Mouse (Mus musculus) c-Kit-positive CD71-positive TER-119-negative erythroid progenitor cells, embryonic 14.5 days (primary cell): ENCODE measurements around the gene Cyp3a13.
"Not testable (repeated sequence)": the region's sequence is repeated elsewhere in the genome, so short reads cannot be mapped to it uniquely, and the experiment has no call there.

ENCODE experiments used
- DNase-seq: peaks from one replicate; pipeline ENCODE4 v3.0.0-alpha.2; 2013; ENCODE audit warnings: low read depth

Cyp3a13 gene

DNA sequence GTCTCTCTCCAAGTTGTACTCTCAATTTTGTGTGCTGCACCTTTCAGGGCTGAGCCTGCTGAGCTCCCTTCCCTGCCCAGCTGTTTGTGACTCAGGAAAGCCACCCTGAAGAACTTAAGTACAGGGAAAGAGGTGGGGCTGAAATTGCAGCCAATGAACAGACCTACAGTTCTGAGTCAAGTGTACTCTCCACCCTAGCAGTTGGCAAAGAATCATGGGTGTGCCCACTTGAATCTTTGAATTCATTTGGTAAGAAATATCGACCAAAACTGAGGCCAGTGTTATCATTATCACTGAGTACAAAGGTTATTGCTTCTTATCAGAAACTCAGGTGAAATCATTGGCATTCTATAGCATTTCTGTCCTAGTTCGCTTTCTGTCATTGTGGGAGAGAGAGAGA lies at the start of gene Cyp3a13:
TSS of gene Cyp3a13 (minus strand) at position 88 of the 400 bp plus-strand sequence.
- no peak for DNase-seq

DNA sequence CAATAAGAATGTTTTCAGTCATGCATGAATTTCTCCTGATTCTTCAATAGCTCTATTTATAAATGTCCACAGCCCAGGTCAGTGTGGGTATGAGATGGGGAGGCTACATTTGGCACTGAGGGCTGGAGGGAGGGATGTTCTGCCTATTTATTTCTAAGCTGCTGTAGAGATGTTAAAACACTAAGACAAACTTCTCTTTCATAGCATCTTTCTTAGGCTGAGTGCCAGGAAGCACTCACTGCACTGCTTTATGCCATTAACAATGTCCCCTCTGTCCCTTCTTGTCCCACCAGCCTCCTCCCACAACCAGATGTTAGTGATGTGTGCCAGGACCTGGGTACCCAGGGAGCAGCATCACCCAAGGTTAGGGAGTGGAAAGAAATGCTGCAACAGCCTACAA lies 45.1 kb upstream of the Cyp3a13 start:
- no peak for DNase-seq

DNA sequence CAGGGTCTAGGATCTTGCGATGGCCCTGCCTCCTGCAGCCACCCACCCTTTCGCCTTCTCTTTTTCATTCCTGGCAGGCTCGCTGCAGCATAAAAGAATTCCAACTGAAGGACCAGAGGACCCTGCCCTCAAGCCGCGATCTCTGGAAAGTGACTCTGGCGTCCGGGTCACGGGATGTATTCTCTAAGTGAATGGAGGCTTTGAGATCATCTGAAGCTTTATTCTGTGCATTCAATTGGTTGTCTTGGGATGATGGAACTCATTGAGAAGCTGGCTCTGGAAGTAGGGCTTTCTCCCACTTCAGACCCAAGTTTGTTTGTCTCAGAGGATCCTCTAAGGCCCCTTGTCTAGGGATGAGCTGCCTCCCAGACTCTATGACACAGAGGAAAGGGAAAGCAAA lies 41.5 kb upstream of the Cyp3a13 start, which contains the start of gene Gjc3:
TSS of gene Gjc3 (minus strand) at position 154 of the 400 bp plus-strand sequence.
- no peak for DNase-seq

DNA sequence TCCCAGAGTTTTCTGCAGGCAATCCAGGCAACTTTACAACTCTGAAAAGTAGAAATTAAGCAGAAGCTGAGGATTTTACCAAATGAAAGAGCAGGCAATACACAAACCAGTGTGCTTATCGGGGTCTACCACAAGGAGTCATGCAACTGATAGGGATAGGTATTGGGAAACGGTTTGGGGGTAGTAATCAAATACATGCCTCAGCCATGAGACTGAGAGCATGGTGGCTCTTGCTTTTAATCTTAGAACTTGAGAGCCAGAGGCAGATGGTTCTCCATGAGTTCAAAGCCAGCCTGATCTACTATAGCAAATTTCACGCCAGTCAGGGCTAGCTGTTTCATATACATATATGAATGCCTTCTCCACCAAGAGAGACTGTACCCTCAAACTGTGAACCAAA lies 35.0 kb upstream of the Cyp3a13 start:
- no peak for DNase-seq

DNA sequence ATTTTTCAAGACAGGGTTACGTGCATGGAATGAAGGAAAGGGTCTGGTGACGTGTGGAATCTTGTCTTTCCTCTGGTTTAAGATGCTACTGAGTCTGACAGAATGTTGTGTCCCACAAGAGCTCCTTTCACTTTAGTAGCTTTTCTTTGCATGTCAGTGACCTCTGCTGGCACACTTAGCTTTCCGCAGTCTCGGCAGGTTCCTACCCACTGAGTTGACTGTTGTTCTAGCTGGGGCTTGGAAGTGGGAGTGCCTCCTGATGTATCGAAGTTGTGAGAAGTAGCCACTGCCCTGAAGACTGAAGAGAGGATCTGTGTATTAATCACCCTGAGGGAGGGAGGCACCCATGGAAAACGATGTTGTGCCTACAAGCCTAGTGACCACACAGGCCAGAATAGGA lies 29.8 kb upstream of the Cyp3a13 start:
- no peak for DNase-seq

DNA sequence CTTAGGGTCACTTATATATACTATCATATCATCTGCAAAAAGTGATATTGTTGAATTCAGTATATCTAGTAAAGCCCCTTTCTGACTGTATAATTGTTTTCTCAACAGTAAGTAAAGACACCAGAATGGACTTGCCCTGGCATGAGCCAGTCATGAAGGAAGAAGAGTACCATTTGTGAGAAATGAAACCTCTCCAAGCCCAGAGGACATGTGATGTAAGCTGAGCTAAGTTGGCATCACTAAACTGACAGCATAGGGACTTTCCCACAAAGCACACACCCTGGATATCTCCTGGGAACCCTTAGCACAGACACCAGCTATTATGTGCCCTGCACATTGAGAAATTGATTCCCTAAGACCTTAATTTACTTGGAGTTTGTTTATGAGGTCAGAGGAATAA lies 25.9 kb upstream of the Cyp3a13 start:
- no peak for DNase-seq

DNA sequence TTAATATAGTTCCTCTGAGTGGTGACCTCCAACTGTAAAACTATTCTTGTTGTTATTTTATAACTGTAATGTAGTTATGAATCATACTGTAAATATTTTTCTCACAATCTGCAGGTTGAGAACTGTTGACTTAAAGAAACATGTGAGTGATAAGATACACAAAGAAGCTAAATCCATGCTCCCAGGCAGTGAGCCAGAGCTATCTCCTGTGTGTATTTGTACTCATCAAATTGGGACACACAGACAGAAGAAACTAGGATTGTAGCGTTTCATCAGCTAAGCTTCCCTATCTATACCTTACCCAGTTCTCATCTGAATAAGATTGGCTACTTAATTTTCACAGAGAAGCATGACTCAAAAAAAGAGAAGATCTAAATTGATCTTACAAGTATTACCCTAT lies 21.7 kb upstream of the Cyp3a13 start:
- DNase-seq = no peak

DNA sequence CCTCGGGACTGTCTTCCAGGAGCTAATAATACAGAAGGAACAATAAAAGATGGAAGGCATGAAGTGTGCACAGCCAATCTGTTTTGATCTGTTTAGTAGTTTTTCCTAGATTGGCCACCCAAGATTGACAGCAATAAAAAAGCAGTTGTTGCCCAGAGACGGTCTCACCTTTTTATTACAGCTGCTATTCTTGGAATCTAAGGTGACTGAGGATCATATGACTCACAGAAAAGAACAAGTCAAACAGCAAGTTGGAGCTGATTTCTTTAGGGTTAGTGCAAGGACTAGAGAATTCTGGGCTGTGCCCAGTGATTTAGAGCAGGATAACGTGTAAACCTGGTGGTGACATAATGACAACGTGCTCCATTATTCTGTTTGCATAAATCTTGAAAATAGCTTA lies 19.5 kb upstream of the Cyp3a13 start:
- DNase-seq = no peak

DNA sequence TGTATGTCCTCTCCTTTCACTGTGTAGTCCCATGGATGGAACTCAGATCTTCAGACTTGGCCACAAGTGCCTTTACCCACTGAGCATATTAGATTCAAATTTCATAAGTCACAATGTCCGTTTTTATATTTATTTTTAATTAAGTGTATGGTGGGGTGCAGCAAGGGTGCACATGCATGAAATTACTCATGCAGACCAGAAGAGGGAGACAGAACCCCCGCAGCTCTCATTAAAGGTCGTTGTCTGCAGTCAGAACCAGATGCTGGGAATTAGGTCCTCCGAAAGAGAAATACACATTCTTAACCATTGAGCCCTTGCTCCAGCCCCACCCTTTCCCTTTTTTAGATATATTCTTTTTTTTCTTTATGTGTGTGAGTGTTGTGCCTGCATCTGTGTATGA lies 15.8 kb upstream of the Cyp3a13 start:
- no peak for DNase-seq

DNA sequence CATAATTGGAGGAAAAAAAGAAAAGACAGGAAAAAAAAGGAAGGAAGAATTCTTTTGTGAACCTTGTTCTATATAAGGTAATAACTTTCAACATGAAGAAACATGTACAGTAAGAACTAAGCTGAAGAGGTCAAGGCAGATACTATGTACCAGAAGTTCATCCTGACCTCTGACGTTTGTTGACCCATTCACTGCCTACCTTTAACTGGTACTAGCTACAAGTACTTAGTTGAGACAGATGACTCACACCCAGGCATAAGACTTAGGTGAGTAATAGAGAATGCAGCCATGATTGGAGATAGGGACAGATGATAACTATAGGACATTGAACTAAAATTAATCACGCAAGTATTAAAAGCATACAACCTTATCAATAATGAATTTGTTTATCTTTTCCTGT lies 15.1 kb upstream of the Cyp3a13 start:
- DNase-seq = no peak

DNA sequence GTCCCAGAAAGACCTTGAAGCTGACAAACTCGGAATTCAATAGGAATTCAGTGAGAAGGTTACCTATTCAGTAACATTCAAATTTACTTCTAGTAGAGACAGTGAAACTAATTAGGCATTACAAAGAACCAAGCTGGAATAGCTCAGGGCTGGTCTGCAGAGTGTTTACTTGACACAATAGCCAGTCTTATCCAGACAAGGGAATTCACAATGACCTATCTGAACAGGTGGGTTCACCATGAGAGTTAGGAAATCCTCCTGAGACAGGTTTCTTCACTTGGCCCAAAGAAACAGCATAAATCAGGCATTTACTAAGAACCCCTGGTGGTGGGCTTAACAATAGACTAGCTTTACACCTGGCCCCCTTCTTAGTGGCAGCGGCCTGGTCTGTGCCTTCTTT lies 12.5 kb upstream of the Cyp3a13 start:
- not testable (repeated sequence) for DNase-seq

DNA sequence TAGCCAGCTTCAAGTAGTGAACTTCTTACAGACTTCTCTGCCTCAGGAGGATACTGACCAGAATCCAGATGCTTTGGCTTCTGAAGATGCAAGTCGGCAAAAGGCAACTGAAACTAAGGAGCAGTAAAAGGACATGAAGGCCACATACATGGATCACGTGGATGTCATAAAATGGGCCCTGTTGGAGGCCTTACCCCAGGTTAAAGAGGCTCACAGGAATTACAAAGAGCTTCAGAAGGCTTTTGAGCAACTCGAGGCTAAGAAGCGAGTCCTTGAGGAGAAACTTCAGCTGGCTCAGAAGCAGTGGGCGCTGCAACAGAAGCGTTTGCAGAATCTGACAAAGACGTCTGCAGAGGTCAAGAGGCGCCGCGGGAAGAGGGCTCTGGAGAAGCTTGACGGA lies 7.0 kb upstream of the Cyp3a13 start:
- no peak for DNase-seq

DNA sequence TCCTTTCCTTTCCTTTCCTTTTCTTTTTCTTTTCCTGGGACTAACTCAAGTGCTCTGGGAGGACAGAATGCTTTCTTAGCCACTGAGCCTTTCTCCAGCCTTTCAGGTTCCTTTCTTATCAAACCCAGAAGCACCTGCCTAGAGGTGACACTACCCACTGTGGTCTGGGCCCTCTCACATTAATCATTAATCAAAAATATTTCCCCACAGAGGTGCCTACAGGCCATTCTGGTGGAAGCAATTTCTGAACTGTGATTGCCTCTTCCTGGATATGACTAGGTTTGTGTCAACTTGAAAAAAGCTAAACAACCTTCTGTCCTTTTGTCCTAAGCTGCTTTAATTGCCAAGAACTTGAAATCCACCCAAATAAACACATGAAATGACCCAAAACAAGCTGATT lies 752 bp upstream of the Cyp3a13 start:
- DNase-seq = no peak

DNA sequence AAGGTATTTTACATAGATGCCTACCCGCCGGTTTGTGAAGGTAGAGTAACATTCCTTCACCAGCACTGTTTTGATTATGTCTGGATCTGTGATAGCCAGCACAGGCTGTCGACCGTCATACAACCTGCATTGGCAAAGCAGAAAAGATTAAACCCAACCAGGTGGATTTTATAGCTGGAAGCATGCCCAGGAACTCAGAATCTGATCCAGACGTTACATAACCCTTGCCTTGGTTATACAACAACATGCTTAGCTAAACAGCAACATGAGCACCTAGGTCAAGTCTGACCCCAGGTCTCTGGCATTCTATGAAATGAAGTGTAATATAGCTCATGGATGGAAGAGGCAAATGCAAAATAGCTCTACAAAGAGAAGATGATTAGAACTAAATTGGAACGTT lies 5.9 kb downstream of the Cyp3a13 start:
- DNase-seq = no peak

DNA sequence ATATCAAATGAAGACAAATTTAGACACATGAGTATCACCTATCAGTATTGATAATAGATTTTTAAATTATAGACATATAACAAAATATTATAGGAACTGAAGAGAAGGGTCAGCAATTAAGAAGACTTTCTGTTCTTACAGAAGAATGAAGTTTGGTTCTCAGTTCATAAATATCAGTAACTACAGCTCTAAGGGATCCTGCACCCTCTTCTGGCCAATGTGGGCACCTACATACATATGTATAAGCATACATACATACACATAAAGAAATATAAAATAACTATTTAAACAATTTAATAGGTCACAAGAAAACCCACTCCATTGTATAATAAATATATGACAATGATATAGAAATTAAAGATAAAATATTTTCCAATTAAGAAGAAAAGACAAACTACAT lies 6.9 kb downstream of the Cyp3a13 start:
- no peak for DNase-seq

DNA sequence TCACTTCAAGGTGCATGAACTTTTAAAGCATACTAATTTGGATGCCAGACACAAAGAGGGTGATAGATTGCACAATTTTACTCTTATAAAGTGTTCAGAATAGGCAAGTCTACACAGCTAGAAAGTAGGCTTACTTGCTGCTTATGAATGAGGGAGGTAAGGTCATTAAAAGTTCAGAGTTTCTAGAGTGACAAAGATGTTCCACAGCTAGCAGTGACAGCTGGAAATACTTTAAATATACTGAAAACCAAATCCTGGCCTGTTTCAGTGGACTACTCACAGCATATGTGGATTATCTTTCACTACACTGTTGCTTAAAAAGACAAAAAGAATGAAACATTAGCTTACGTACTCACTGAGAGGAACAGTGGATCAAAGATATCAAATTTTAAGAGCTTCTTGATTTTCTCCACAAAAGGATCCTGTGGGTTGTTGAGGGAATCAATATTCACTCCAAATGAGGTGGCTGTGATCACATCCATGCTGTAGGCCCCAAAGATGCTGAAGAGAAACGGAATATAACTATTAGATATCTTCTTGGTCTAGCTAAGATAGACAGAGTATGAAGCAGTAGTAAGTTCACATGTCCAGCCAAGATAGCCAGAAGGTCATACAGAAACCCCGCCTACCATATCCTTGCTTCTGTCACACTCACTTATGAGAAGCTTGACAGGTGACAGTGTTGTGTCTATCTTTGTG lies 11.7 kb downstream of the Cyp3a13 start:
- no peak for DNase-seq

DNA sequence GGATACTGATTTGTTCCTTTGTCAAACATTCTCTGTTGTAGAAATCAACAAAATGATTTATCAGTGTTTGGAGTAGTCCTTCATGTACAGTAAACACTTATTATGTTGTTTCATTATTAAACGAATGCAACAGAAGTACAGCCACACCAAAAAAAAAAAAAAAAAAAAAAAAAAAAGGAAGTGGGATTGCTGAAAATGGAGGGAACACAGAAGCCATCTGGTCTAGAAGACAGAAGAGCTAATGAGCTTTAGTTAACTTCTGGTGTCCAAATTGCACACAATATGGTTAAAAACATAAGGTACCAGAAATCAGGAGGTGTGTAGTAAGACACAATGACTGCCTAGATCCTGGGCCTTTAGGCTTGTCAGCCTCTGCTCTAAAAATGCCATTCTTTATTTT lies 23.6 kb downstream of the Cyp3a13 start:
- DNase-seq = no peak

DNA sequence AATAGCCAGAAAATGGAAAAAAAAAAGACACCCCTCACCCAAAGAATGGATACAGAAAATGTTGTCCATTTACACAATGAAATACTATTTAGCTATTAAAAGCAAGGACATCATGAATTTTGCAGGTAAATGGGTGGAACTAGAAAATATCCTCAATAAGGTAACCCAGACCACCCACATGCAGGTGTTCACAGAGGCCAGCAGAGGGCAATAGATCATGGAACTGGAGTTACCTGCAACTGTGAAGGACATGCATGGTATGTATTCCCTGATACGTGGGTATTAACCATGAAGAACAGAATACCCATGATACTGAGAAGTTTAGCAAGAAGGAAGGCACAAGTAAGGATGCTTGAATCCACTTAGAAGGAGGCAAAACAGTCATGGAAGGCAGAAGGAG lies 28.5 kb downstream of the Cyp3a13 start:
- DNase-seq = no peak

DNA sequence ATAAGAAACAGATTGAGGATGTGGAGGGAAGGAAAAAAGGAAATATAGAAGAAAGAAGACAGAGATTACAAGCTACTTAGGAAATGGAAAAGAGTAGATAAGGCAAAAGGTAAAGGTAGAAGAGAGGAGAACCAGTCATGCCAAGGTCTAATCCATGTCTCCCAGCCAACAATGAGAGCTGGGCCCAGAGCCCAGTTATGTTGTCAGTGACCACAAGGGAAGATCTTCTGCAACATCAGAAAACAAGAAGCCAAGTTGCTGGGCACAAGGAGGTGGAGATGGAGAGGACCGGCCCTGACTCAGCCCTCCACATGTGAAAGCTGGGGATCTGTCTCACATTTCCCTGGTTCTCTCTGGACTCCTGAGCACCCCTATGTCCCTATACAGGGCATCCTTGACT lies 33.8 kb downstream of the Cyp3a13 start:
- no peak for DNase-seq

DNA sequence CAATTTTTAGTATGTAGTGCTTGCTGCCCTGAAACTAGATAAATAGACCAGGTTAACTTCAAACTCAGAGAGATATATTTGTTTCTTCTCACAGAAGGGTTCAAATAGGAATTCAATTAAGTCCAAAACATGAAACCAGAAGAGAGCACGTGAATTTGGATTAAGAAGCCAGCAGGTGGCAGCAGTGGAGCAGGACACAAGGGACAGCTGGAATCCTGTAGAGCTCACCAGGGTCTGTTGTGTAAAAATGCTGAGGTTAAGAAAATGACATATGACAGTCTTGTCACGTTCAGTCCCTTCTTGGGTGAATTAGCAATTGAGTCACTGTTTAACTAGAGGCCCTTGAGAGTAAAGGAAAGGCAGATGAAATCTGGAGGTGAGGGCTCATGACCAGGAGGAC lies 35.5 kb downstream of the Cyp3a13 start:
- DNase-seq = peak; percentile 21

DNA sequence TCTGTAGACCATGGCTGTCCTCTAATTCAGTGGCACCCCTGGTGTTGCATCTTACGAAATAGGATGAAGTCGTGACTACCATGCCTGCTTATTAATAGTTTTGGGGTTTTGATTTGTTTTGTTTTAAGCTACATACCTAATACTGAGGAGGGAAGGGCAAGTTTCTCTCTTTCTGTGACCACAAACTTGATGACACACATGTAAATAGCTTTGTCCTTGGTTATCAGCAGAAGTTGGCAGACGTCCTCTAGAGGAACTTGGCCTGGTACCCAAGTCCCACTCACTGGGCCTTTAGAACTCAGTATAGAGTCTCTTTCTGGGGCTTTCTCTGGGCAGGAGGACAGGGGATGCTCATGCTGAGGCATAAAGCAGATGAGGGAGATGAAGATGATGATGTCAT lies 38.1 kb downstream of the Cyp3a13 start:
- no peak for DNase-seq

DNA sequence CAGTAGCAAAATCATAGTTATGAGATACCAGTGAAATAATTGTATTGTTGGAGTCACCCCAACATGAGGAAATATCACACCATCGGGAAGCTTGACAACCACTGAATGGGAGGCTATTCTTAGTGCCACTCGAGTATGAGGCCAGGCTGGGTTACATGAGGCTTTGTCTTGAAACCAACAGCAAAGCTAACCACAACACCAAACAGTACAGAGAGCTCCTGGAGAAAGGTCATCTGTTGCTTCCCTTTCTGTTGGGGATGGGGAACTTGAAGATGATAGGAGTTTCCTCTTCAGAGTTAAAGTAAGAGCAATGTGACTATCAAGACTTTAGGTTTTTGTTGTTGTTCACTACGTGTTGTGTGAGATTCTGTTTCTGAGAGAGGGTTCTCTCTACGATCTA lies 38.5 kb downstream of the Cyp3a13 start:
- no peak for DNase-seq

DNA sequence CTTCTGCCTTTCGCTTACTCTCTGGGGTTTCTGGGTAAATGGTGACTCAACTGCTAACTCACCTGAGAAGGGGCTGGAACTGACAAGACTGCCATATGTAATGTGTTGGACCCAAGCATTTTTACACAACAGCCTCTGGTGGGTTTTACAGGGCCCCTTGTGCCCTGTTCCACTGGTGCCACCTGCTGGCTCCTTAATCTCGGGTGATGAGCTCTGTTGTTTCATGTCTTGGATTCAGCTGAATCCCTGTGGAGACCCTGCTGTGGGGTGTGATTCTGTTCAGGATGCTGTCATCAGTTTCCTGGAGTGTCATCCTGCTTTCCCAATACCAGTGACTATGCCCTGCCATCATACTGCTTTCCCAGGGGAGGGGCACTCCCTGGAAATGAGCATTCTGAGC lies 43.6 kb downstream of the Cyp3a13 start:
- DNase-seq = no peak

DNA sequence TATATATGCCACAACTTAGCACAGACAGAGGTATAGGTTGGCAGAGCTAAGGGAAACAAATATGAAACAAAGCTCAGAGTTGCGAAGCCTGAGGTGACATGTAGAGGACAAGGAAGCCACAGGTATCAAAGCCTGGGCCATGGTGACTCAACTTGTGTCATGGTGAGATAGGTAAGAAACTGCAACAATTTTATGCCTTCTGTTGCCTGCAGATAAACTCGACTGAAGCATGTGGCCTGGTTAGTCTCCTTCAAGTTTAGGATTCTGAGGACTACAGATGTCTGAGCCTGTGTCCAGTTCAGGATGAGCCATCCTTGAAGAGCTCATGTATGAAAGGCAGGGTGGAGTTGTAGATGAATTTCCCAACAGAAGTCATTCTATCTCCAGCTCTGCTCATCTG lies 46.4 kb downstream of the Cyp3a13 start:
- DNase-seq = no peak

DNA sequence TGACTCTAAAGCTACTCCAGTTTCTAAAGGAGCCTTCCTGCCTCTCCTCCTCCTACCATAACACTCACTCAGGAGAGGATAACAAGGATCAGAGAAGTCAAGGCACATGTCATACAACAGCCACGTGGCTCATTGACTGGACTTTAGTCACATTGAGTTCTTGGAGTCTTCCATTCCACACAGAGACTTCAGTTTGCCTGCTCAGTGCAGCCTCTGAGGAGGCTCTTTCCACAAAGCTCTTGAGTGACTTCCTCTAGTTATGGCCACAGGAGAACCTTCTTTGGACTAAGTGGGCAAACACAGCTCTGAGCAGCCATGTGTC lies 49.1 kb downstream of the Cyp3a13 start:
- not testable (repeated sequence) for DNase-seq
